In the genomic region with DNA sequence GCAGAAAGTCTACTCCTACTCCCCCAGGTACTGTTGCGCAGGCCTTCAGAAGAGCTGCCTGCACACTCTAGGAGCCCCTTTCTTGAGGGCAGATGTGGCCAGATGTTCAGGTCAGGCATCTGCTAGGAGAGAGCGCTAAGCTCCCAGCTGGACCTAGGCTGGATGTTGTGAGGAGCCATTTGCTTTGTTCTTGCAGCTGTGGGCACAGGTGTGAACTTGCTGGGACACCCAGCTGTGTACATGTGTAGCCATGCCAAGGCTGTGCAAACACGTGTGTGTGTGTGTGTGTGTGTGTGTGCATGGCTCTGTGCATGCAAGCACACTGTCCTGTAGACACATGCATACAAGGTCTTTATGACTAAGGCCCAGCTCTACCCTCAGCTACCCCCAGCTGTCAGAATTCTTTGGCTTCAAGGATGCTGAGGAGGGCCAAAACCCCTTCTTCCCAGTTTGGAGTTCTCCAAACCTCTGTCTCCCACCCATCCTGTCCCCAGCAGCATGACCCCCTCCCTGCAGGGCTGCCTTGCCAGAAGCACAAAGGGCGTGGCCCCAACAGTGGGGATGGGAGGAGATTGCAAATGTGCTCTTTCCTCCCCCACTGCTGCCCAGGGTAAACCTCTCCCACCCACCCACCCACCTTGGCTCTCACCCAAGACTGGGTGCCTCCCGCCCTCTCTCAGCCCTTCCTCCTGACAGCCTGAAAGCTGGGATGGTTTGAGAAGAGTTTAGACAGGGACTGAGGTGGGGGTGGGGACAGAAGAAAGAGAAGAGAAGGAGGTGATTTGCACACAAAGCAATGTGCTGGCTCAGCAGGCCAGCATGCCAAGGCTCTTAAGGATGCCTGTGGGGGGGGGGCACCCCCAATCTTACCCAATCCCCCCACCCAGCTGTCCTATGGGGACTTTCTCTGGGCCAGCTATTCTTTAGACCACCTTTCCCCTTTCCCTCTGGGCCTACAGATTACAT, we compare ENCODE assay signal across 8 mouse cellular contexts. TPM values are rescaled to one million over a fixed set of nuclear protein-coding genes. Genes with fewer than 3 reads are reported as not detected.
DNase-seq lines count a peak whose midpoint lies in the region; ATAC-seq and TF ChIP-seq lines count a peak whose summit lies in the region.
"Had no signal": no experiment of that assay in that cellular context is flagged by ENCODE, and none has a peak within 500 bp of the region (broad histone marks: within the 10 kb centered on the region; RNA-seq: fewer than 3 reads in every experiment).

No protein-coding gene starts in this region.

- ATAC-seq in midbrain, embryonic 15.5 days (replicated peaks), result no peak
- peak; percentile 19 for ATAC-seq in embryonic facial prominence, embryonic 14.5 days (ENCODE audit: low read depth)
- ATAC-seq in megakaryocyte progenitor cell, adult 5-6 weeks (replicated peaks; ENCODE audit: poor library complexity), result no peak

- H3K79me2 ChIP-seq in myocyte (ENCODE audit: control insufficient read depth, insufficient read depth), result no peaks in the 10 kb centered on the region

- no peak overlapping the region for H3K4me3 ChIP-seq in midbrain, embryonic 10.5 days
- H3K4me3 ChIP-seq in midbrain, embryonic 15.5 days, result no peak overlapping the region
- H3K4me3 ChIP-seq in embryonic facial prominence, embryonic 14.5 days (ENCODE audit: low read depth, low read length), result no peak overlapping the region
- no peak overlapping the region for H3K4me3 ChIP-seq in myocyte

- no peak overlapping the region for H3K4me2 ChIP-seq in midbrain, embryonic 15.5 days
- no peak overlapping the region for H3K4me2 ChIP-seq in embryonic facial prominence, embryonic 14.5 days (ENCODE audit: low read depth, low read length)
- peak overlapping the region; percentile 72 for H3K4me2 ChIP-seq in myocyte (ENCODE audit: low read depth)

- no peak overlapping the region for H3ac ChIP-seq in myocyte (ENCODE audit: control insufficient read depth, insufficient read length)

- no peaks in the 10 kb centered on the region for H3K9me3 ChIP-seq in midbrain, embryonic 10.5 days (replicated peaks)
- no peaks in the 10 kb centered on the region for H3K9me3 ChIP-seq in midbrain, embryonic 15.5 days
- no peaks in the 10 kb centered on the region for H3K9me3 ChIP-seq in embryonic facial prominence, embryonic 14.5 days (ENCODE audit: control insufficient read depth, low read length)

- H3K27ac ChIP-seq in midbrain, embryonic 10.5 days (replicated peaks), result peak overlapping the region; percentile 56
- no peak overlapping the region for H3K27ac ChIP-seq in midbrain, embryonic 15.5 days
- peak overlapping the region; percentile 52 for H3K27ac ChIP-seq in embryonic facial prominence, embryonic 14.5 days (replicated peaks; ENCODE audit: low read depth, low read length)

- no peak for DNase-seq in midbrain, embryonic 10.5 days (ENCODE audit: low spot score)
- peak; percentile 73 for DNase-seq in embryonic facial prominence, embryonic 14.5 days (ENCODE audit: low spot score)
- peak; percentile 59 to 68 for DNase-seq in heart, postnatal 14 days
- no peak for DNase-seq in left cerebral cortex, postnatal 36 days (ENCODE audit: low spot score in 2 of 2)
- DNase-seq: right cerebral cortex, postnatal 4 days had no signal

- peak; percentile 71 for TF ChIP-seq POLR2A in myocyte (IDR thresholded peaks at IDR 0.05; ENCODE audit: insufficient read length, low read depth)

- H3K9ac ChIP-seq in midbrain, embryonic 15.5 days, result no peak overlapping the region
- H3K9ac ChIP-seq in embryonic facial prominence, embryonic 14.5 days (ENCODE audit: low read depth, low read length), result no peak overlapping the region

- H3K27me3 ChIP-seq in midbrain, embryonic 10.5 days (ENCODE audit: low read depth, poor library complexity, severe bottlenecking), result peaks cover 29% of the 10 kb centered on the region
- 0 out of 2 replicates have a peak, but pooled peaks cover 5% of the 10 kb centered on the region for H3K27me3 ChIP-seq in midbrain, embryonic 15.5 days (replicated peaks)
- no peaks in the 10 kb centered on the region for H3K27me3 ChIP-seq in embryonic facial prominence, embryonic 14.5 days (replicated peaks; ENCODE audit: control insufficient read depth, insufficient read depth, low read length)
- H3K27me3 ChIP-seq in myocyte (ENCODE audit: control insufficient read depth, insufficient read depth, insufficient read length), result no peaks in the 10 kb centered on the region

- WGBS in midbrain, embryonic 10.5 days, result 36% methylated on average over 5 of the region's 5 CpGs
- WGBS in midbrain, embryonic 15.5 days, result 42% methylated on average over 5 of the region's 5 CpGs
- 31% methylated on average over 5 of the region's 5 CpGs for WGBS in embryonic facial prominence, embryonic 14.5 days

- H3K36me3 ChIP-seq in midbrain, embryonic 10.5 days, result no peaks in the 10 kb centered on the region
- H3K36me3 ChIP-seq in midbrain, embryonic 15.5 days (replicated peaks), result no peaks in the 10 kb centered on the region
- H3K36me3 ChIP-seq in embryonic facial prominence, embryonic 14.5 days (ENCODE audit: control insufficient read depth, insufficient read depth, low read length), result no peaks in the 10 kb centered on the region
- H3K36me3 ChIP-seq in myocyte (ENCODE audit: control insufficient read depth, insufficient read depth), result peaks cover 9% of the 10 kb centered on the region

- H3K4me1 ChIP-seq in midbrain, embryonic 10.5 days, result peaks cover 42% of the 10 kb centered on the region
- peaks cover 11% of the 10 kb centered on the region; the same call in 1 of the 2 replicates for H3K4me1 ChIP-seq in midbrain, embryonic 15.5 days
- peaks cover 38% of the 10 kb centered on the region for H3K4me1 ChIP-seq in embryonic facial prominence, embryonic 14.5 days (ENCODE audit: control insufficient read depth, insufficient read depth, low read length)

- intact Hi-C loops in heart, postnatal 14 days (cut with DNase I), result no loop called here
- intact Hi-C loops in left cerebral cortex, postnatal 36 days (cut with DNase I), result no loop called here

TF ChIP-seq in myocyte, 11 proteins besides CTCF, POLR2A, EP300 and RAD21 (continues in another document):
- TF ChIP-seq MYOG (IDR thresholded peaks at IDR 0.05; ENCODE audit: control insufficient read depth in 1 of 3, insufficient read depth in 1 of 3, insufficient read length in 2 of 3, low read depth in 2 of 3) (no peak), POLR2AphosphoS2 (IDR thresholded peaks at IDR 0.05; ENCODE audit: insufficient read length, low read depth) (peak; percentile 90), MYOD1 (IDR thresholded peaks at IDR 0.05; ENCODE audit: control insufficient read depth in 1 of 3, insufficient read length in 2 of 3, low read depth in 2 of 3) (no peak), TCF3 (IDR thresholded peaks at IDR 0.05; ENCODE audit: insufficient read length, low read depth) (no peak)

RNA-seq across cellular contexts. Expression of a gene that starts 7.2 kb away (rescaled TPM):
- 25.3 and 34.1 TPM in 2 replicates for polyA plus RNA-seq in midbrain, embryonic 10.5 days (2016; fragmentation: Nextera tagmentation; extraction: Ambion mirVana)
- 19.7 and 24.2 TPM in 2 replicates for polyA plus RNA-seq in midbrain, embryonic 15.5 days (2015; fragmentation: Nextera tagmentation; extraction: Ambion mirVana)
- polyA plus RNA-seq in embryonic facial prominence, embryonic 14.5 days (2014; fragmentation: Nextera tagmentation; extraction: Ambion mirVana), result 138 and 146 TPM in 2 replicates
- total RNA-seq in heart, postnatal 14 days (2021), result 10 to 100 TPM; 21.3 to 23.9 TPM
- 10.4 TPM for polyA plus RNA-seq in myocyte (2012; fragmentation: generic; extraction: Trizol)
- 1 to 10 TPM; 4.6 to 5.1 TPM for total RNA-seq in left cerebral cortex, postnatal 36 days (2021)
- 0.20 and 0.30 TPM in 2 replicates for total RNA-seq in megakaryocyte progenitor cell, adult 5-6 weeks (2015)
- total RNA-seq in megakaryocyte progenitor cell, adult 5-6 weeks (2017), result 0.20 and 0.25 TPM in 2 replicates

RNA-seq across cellular contexts. Expression of a gene that starts 10.4 kb away (rescaled TPM):
- 2.5 and 2.8 TPM in 2 replicates for polyA plus RNA-seq in midbrain, embryonic 10.5 days (2016; fragmentation: Nextera tagmentation; extraction: Ambion mirVana)
- polyA plus RNA-seq in midbrain, embryonic 15.5 days (2015; fragmentation: Nextera tagmentation; extraction: Ambion mirVana), result 0.91 and 1.6 TPM in 2 replicates
- polyA plus RNA-seq in embryonic facial prominence, embryonic 14.5 days (2014; fragmentation: Nextera tagmentation; extraction: Ambion mirVana), result 2.3 and 3.0 TPM in 2 replicates
- total RNA-seq in heart, postnatal 14 days (2021), result 1 to 10 TPM; 1.8 TPM
- polyA plus RNA-seq in myocyte (2012; fragmentation: generic; extraction: Trizol), result 63.9 TPM
- total RNA-seq in left cerebral cortex, postnatal 36 days (2021), result 10 to 100 TPM; 70.3 to 88.1 TPM
- 0.17 and 0.22 TPM in 2 replicates for total RNA-seq in megakaryocyte progenitor cell, adult 5-6 weeks (2015)
- 0.12 and 0.47 TPM in 2 replicates for total RNA-seq in megakaryocyte progenitor cell, adult 5-6 weeks (2017)

RNA-seq across cellular contexts. Expression of a gene that starts 19.5 kb away (rescaled TPM):
- polyA plus RNA-seq in midbrain, embryonic 10.5 days (2016; fragmentation: Nextera tagmentation; extraction: Ambion mirVana), result 83.2 and 85.6 TPM in 2 replicates
- 40.0 and 44.4 TPM in 2 replicates for polyA plus RNA-seq in midbrain, embryonic 15.5 days (2015; fragmentation: Nextera tagmentation; extraction: Ambion mirVana)
- 35.0 and 38.7 TPM in 2 replicates for polyA plus RNA-seq in embryonic facial prominence, embryonic 14.5 days (2014; fragmentation: Nextera tagmentation; extraction: Ambion mirVana)
- total RNA-seq in heart, postnatal 14 days (2021), result 10 to 100 TPM; 12.9 to 14.8 TPM
- 45.8 TPM for polyA plus RNA-seq in myocyte (2012; fragmentation: generic; extraction: Trizol)
- total RNA-seq in left cerebral cortex, postnatal 36 days (2021), result 10 to 100 TPM; 22.7 to 25.6 TPM
- 12.8 and 19.7 TPM in 2 replicates for total RNA-seq in megakaryocyte progenitor cell, adult 5-6 weeks (2015)
- total RNA-seq in megakaryocyte progenitor cell, adult 5-6 weeks (2017), result 36.6 and 39.8 TPM in 2 replicates

RNA-seq across cellular contexts. Expression of a gene that starts 22.0 kb away (rescaled TPM):
- polyA plus RNA-seq in midbrain, embryonic 10.5 days (2016; fragmentation: Nextera tagmentation; extraction: Ambion mirVana), result 2.2 and 4.4 TPM in 2 replicates
- polyA plus RNA-seq in midbrain, embryonic 15.5 days (2015; fragmentation: Nextera tagmentation; extraction: Ambion mirVana), result 3.6 and 4.2 TPM in 2 replicates
- polyA plus RNA-seq in embryonic facial prominence, embryonic 14.5 days (2014; fragmentation: Nextera tagmentation; extraction: Ambion mirVana), result 0.51 and 1.7 TPM in 2 replicates
- total RNA-seq in heart, postnatal 14 days (2021), result 1 to 10 TPM in 1 of 2 experiments, under 1 TPM in 1; 0.98 to 1.8 TPM
- 1.6 TPM for polyA plus RNA-seq in myocyte (2012; fragmentation: generic; extraction: Trizol)
- total RNA-seq in left cerebral cortex, postnatal 36 days (2021), result 1 to 10 TPM; 4.6 to 6.1 TPM
- total RNA-seq in megakaryocyte progenitor cell, adult 5-6 weeks (2015), result 6.1 and 6.4 TPM in 2 replicates
- total RNA-seq in megakaryocyte progenitor cell, adult 5-6 weeks (2017), result 8.0 and 8.2 TPM in 2 replicates

RNA-seq across cellular contexts. Expression of a gene that starts 22.0 kb away (rescaled TPM):
- 39.4 and 42.1 TPM in 2 replicates for polyA plus RNA-seq in midbrain, embryonic 10.5 days (2016; fragmentation: Nextera tagmentation; extraction: Ambion mirVana)
- 78.8 and 80.6 TPM in 2 replicates for polyA plus RNA-seq in midbrain, embryonic 15.5 days (2015; fragmentation: Nextera tagmentation; extraction: Ambion mirVana)
- 42.9 and 51.5 TPM in 2 replicates for polyA plus RNA-seq in embryonic facial prominence, embryonic 14.5 days (2014; fragmentation: Nextera tagmentation; extraction: Ambion mirVana)
- 10 to 100 TPM; 40.8 to 44.4 TPM for total RNA-seq in heart, postnatal 14 days (2021)
- polyA plus RNA-seq in myocyte (2012; fragmentation: generic; extraction: Trizol), result 46.7 TPM
- 100 to 1,000 TPM; 118 to 135 TPM for total RNA-seq in left cerebral cortex, postnatal 36 days (2021)
- 0.99 TPM in 1 of 2 replicates, not detected in the other for total RNA-seq in megakaryocyte progenitor cell, adult 5-6 weeks (2015)
- 0.75 TPM in 1 of 2 replicates, not detected in the other for total RNA-seq in megakaryocyte progenitor cell, adult 5-6 weeks (2017)

Comparison
In these comparisons a context has a peak if more than half of its experiments do, and no peak if none do; other contexts are left out.
1. DNase-seq: peak in embryonic facial prominence, embryonic 14.5 days (single experiment) and heart, postnatal 14 days (2 of 2); none in midbrain, embryonic 10.5 days (single experiment) and left cerebral cortex, postnatal 36 days (0 of 2).
2. RNA of a gene that starts 10.4 kb away (polyA plus RNA-seq): 63.9 TPM in myocyte (single experiment); 2.3 to 3.0 TPM in embryonic facial prominence, embryonic 14.5 days, 2.5 to 2.8 TPM in midbrain, embryonic 10.5 days and 0.91 to 1.6 TPM in midbrain, embryonic 15.5 days; every median in the first group is over 10 times any median in the second.